Mouse (Mus musculus) kidney, adult 8-10 months (tissue): Measurements from ENCODE around the gene Cd2.

Source experiments
- DNase-seq, 2 experiments: peaks; one replicate each; pipeline ENCODE4 v3.0.0; 2022

Cd2 gene

GRCm38 (mm10) chr3:101228066-101228465, 59.7 kb downstream of the Cd2 start:
- DNase-seq, result no peak
